Mouse (Mus musculus): ENCODE measurements around the gene Card6. TPM values are rescaled to one million over a fixed set of nuclear protein-coding genes. Genes with fewer than 3 reads are reported as not detected.

The Card6 gene
- polyA plus RNA-seq, 1 experiment from 2014 or later = 0.86 TPM

GRCm38 (mm10) chr15:5144021-5144778 is 35.9 kb upstream of the Card6 start:
- peak overlapping the region; percentile 63 for H3K4me2 ChIP-seq (ENCODE audit: low read length)
- WGBS = 1% methylated on average over 61 of the region's 61 CpGs
- H3K36me3 ChIP-seq (ENCODE audit: control insufficient read depth, insufficient read depth, low read length) = no peaks in the 10 kb centered on the region
- DNase-seq (peak; percentile 82), ATAC-seq (ENCODE audit: low FRiP score, low TSS enrichment) (peak; percentile 92)
- H3K4me3 ChIP-seq (replicated peaks; ENCODE audit: low read depth, low read length) = peak overlapping the region; percentile 74
- peak overlapping the region; percentile 80 for H3K9ac ChIP-seq (replicated peaks; ENCODE audit: low read length)
- no peaks in the 10 kb centered on the region for H3K27me3 ChIP-seq (ENCODE audit: control insufficient read depth, insufficient read depth, low read length)
- no peaks in the 10 kb centered on the region for H3K9me3 ChIP-seq (ENCODE audit: control insufficient read depth, low read length)
- H3K27ac ChIP-seq (replicated peaks; ENCODE audit: low read depth, low read length) = peak overlapping the region; percentile 91
- H3K4me1 ChIP-seq (ENCODE audit: control insufficient read depth, insufficient read depth, low read length) = peaks cover 11% of the 10 kb centered on the region

DNA sequence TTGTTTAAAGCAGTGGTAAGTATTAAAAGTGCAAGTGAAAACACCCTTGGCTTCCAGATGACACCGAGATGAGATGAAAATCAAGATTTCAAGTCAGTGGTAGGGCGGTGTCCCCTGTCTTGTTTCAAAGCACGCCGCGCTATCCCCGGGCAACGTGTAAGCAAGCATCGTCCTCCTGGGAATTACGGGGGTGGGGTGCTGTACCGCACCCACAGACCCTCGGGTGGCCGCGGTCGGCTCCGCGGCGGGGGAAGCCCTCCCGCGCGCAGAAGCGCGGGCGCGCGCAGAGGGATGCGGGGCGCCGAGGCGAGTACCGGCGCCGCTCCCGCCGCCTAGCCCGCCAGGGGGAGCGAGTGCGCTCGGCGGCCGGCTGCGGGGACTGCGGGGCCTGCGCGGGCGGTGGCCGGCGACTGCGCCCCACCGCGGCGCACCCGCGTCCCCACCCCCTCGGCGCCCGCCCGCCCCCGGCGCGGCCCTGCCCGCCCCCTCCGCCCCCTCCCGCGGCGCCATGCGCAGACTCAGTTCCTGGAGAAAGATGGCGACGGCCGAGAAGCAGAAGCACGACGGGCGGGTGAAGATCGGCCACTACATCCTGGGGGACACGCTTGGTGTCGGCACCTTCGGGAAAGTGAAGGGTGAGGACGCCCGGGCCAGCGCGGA is 35.2 kb upstream of the Card6 start, which contains the start of gene Prkaa1:
Gene Prkaa1 (plus strand): TSS at position 501 of the 660 bp plus-strand sequence.
- Histone ChIP-seq H3K4me1 (ENCODE audit: control insufficient read depth, insufficient read depth, low read length) (peaks cover 11% of the 10 kb centered on the region), H3K27me3 (ENCODE audit: control insufficient read depth, insufficient read depth, low read length) (no peaks in the 10 kb centered on the region), H3K36me3 (ENCODE audit: control insufficient read depth, insufficient read depth, low read length) (no peaks in the 10 kb centered on the region), H3K27ac (replicated peaks; ENCODE audit: low read depth, low read length) (peak within 1 kb of the TSS; percentile 91), H3K4me3 (replicated peaks; ENCODE audit: low read depth, low read length) (peak within 1 kb of the TSS; percentile 74), H3K4me2 (ENCODE audit: low read length) (peak within 1 kb of the TSS; percentile 63), H3K9ac (replicated peaks; ENCODE audit: low read length) (peak within 1 kb of the TSS; percentile 80), H3K9me3 (ENCODE audit: control insufficient read depth, low read length) (no peaks in the 10 kb centered on the region)
- under 1% methylated on average over 73 of the region's 80 CpGs for WGBS
- ATAC-seq (ENCODE audit: low FRiP score, low TSS enrichment) (peak; percentile 94), DNase-seq (peak; percentile 91)

DNA sequence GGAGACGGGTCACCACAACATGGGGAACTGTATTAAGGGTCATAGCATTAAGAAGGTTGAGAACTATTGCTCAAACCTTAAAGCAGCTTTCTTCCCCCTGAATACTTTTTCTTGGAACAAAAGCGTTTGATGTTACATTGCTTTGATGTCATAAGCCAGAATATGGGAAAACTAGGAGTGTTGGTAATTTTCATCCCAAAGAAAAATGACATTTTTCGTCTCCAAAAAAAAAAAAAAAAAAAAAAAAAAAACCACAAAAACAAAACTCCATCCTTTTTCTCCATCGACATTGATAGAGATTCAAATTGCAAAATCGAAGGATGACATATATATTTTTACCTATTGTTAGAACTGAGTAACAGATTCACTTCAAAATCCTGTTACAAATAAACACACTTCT is 34.4 kb upstream of the Card6 start:
- H3K27me3 ChIP-seq (ENCODE audit: control insufficient read depth, insufficient read depth, low read length) = no peaks in the 10 kb centered on the region
- H3K4me2 ChIP-seq (ENCODE audit: low read length) = peak overlapping the region; percentile 63
- H3K4me1 ChIP-seq (ENCODE audit: control insufficient read depth, insufficient read depth, low read length) = peaks cover 11% of the 10 kb centered on the region
- DNase-seq (no peak), ATAC-seq (ENCODE audit: low FRiP score, low TSS enrichment) (no peak)
- peak overlapping the region; percentile 74; the same call in 1 of the 2 replicates for H3K4me3 ChIP-seq (replicated peaks; ENCODE audit: low read depth, low read length)
- H3K9me3 ChIP-seq (ENCODE audit: control insufficient read depth, low read length) = no peaks in the 10 kb centered on the region
- H3K9ac ChIP-seq (replicated peaks; ENCODE audit: low read length) = no peak overlapping the region
- H3K36me3 ChIP-seq (ENCODE audit: control insufficient read depth, insufficient read depth, low read length) = no peaks in the 10 kb centered on the region
- 77% methylated on average over 5 of the region's 5 CpGs for WGBS
- no peak overlapping the region for H3K27ac ChIP-seq (replicated peaks; ENCODE audit: low read depth, low read length)

- no peak overlapping the region for H3K4me2 ChIP-seq (ENCODE audit: low read length)
- WGBS = 74% methylated on average over 5 of the region's 5 CpGs
Measured at GRCm38 (mm10) chr15:5142047-5142446, 33.7 kb upstream of the Card6 start.

GRCm38 (mm10) chr15:5140357-5140756 is 32.0 kb upstream of the Card6 start:
- H3K36me3 ChIP-seq (ENCODE audit: control insufficient read depth, insufficient read depth, low read length) = no peaks in the 10 kb centered on the region
- peaks cover 8% of the 10 kb centered on the region for H3K4me1 ChIP-seq (ENCODE audit: control insufficient read depth, insufficient read depth, low read length)
- no peaks in the 10 kb centered on the region for H3K9me3 ChIP-seq (ENCODE audit: control insufficient read depth, low read length)
- H3K4me3 ChIP-seq (replicated peaks; ENCODE audit: low read depth, low read length) = no peak overlapping the region
- no peak overlapping the region for H3K9ac ChIP-seq (replicated peaks; ENCODE audit: low read length)
- H3K27ac ChIP-seq (replicated peaks; ENCODE audit: low read depth, low read length) = no peak overlapping the region
- ATAC-seq (ENCODE audit: low FRiP score, low TSS enrichment) = no peak
- no peak overlapping the region for H3K4me2 ChIP-seq (ENCODE audit: low read length)
- no peaks in the 10 kb centered on the region for H3K27me3 ChIP-seq (ENCODE audit: control insufficient read depth, insufficient read depth, low read length)
- no peak for DNase-seq

More at GRCm38 (mm10) chr15:5142047-5142446, 33.7 kb upstream of the Card6 start:
- Histone ChIP-seq H3K4me3 (replicated peaks; ENCODE audit: low read depth, low read length) (no peak overlapping the region), H3K36me3 (ENCODE audit: control insufficient read depth, insufficient read depth, low read length) (no peaks in the 10 kb centered on the region), H3K9ac (replicated peaks; ENCODE audit: low read length) (no peak overlapping the region), H3K27ac (replicated peaks; ENCODE audit: low read depth, low read length) (no peak overlapping the region), H3K4me1 (ENCODE audit: control insufficient read depth, insufficient read depth, low read length) (peaks cover 11% of the 10 kb centered on the region), H3K9me3 (ENCODE audit: control insufficient read depth, low read length) (no peaks in the 10 kb centered on the region), H3K27me3 (ENCODE audit: control insufficient read depth, insufficient read depth, low read length) (no peaks in the 10 kb centered on the region)
- ATAC-seq (ENCODE audit: low FRiP score, low TSS enrichment) (no peak), DNase-seq (no peak)

DNA sequence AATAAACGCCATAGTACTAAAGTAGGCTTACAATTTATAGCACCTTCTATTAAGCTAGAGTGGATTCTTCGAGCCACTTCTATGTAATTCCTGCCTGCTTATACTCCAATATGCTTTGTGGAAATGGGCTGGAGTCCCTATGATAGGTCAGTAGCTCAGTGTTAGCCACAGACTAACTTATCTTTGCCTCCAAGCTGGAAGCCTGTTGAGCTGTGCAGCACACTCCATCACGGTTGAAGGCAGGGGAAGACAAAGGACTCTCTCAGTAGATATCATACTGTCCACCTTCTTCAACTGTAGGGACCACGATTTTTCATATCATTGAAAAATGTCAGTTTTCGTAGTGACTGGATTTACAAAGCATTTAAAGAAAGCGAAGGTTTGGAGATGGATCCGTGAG is 31.5 kb upstream of the Card6 start:
- Histone ChIP-seq H3K27ac (replicated peaks; ENCODE audit: low read depth, low read length) (no peak overlapping the region), H3K36me3 (ENCODE audit: control insufficient read depth, insufficient read depth, low read length) (no peaks in the 10 kb centered on the region), H3K27me3 (ENCODE audit: control insufficient read depth, insufficient read depth, low read length) (no peaks in the 10 kb centered on the region), H3K4me2 (ENCODE audit: low read length) (no peak overlapping the region), H3K4me1 (ENCODE audit: control insufficient read depth, insufficient read depth, low read length) (peaks cover 3% of the 10 kb centered on the region), H3K9me3 (ENCODE audit: control insufficient read depth, low read length) (no peaks in the 10 kb centered on the region), H3K9ac (replicated peaks; ENCODE audit: low read length) (no peak overlapping the region), H3K4me3 (replicated peaks; ENCODE audit: low read depth, low read length) (no peak overlapping the region)
- no peak for ATAC-seq (ENCODE audit: low FRiP score, low TSS enrichment)
- no peak for DNase-seq
- 91% methylated on average over 7 of the region's 7 CpGs for WGBS

- Histone ChIP-seq H3K36me3 (ENCODE audit: control insufficient read depth, insufficient read depth, low read length) (no peaks in the 10 kb centered on the region), H3K27me3 (ENCODE audit: control insufficient read depth, insufficient read depth, low read length) (no peaks in the 10 kb centered on the region), H3K9me3 (ENCODE audit: control insufficient read depth, low read length) (no peaks in the 10 kb centered on the region), H3K4me2 (ENCODE audit: low read length) (no peak overlapping the region), H3K4me3 (replicated peaks; ENCODE audit: low read depth, low read length) (no peak overlapping the region), H3K27ac (replicated peaks; ENCODE audit: low read depth, low read length) (no peak overlapping the region), H3K4me1 (ENCODE audit: control insufficient read depth, insufficient read depth, low read length) (no peaks in the 10 kb centered on the region), H3K9ac (replicated peaks; ENCODE audit: low read length) (no peak overlapping the region)
- ATAC-seq (ENCODE audit: low FRiP score, low TSS enrichment) (no peak), DNase-seq (no peak)
- WGBS = 96% methylated on average over 2 of the region's 2 CpGs
Measured at GRCm38 (mm10) chr15:5139366-5139765, 31.0 kb upstream of the Card6 start.

GRCm38 (mm10) chr15:5138021-5138856 is 29.9 kb upstream of the Card6 start:
- Histone ChIP-seq H3K9ac (replicated peaks; ENCODE audit: low read length) (no peak overlapping the region), H3K27me3 (ENCODE audit: control insufficient read depth, insufficient read depth, low read length) (no peaks in the 10 kb centered on the region), H3K27ac (replicated peaks; ENCODE audit: low read depth, low read length) (no peak overlapping the region), H3K9me3 (ENCODE audit: control insufficient read depth, low read length) (no peaks in the 10 kb centered on the region), H3K4me2 (ENCODE audit: low read length) (no peak overlapping the region), H3K4me3 (replicated peaks; ENCODE audit: low read depth, low read length) (no peak overlapping the region), H3K4me1 (ENCODE audit: control insufficient read depth, insufficient read depth, low read length) (no peaks in the 10 kb centered on the region), H3K36me3 (ENCODE audit: control insufficient read depth, insufficient read depth, low read length) (no peaks in the 10 kb centered on the region)
- ATAC-seq (ENCODE audit: low FRiP score, low TSS enrichment) (0 out of 2 replicates have a peak, but pooled peaks have one; percentile 40), DNase-seq (peak; percentile 57)
- 73% methylated on average over 9 of the region's 9 CpGs for WGBS
